Mouse (Mus musculus) cerebellum, postnatal 4 days (tissue): ENCODE results near the gene Atp9a.
A peak's percentile ranks its signal among the peaks of the same experiment; 100 is the strongest.
"Not testable (repeated sequence)": the region's sequence is repeated elsewhere in the genome, so short reads cannot be mapped to it uniquely, and the experiment has no call there.

Experiments
- DNase-seq, 2 experiments: peaks; one replicate each; pipeline ENCODE4 v3.0.0; 2022; ENCODE audit warnings: low spot score in 2 of 2, mixed read lengths in 1 of 2

Gene Atp9a

GRCm38 (mm10) chr2:168742059-168742627, at the start of gene Atp9a:
TSS of gene Atp9a (minus strand) at chr2:168742409.
- peak; percentile 47 to 68 for DNase-seq

DNA sequence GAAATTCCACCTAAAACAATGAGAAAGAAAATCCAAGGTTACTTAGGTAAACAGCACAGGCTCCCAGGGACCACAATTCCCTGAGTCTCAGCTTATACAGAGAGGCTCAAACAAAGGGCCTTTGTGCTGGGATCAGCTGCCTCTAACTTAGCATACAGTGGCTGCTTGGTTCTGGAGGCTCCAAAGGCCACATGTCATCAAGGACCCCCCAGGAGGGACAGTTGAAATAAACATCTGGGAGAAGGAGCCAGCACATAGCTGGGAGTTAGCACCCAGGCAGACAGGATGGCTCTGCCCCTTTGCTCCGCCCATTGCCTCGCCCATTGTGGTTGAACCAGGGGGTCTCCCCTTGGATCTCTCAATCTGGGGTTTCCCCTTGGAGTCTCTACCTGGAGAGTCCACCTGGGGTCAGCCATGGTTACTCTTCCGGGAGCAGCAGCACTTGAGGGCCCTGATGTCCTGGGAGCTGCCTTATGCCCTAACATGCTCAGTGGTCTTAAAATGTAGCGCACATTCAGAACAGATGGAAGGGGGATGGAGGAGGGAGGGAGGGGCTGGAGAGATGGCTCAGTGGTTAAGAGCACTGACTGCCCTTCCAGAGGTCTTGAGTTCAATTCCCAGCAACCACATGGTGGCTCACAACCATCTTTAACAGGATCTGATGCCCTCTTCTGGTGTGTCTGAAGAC, 49.0 kb upstream of the Atp9a start:
- DNase-seq: no peak

- no peak for DNase-seq
These were observed 44.0 kb upstream of the Atp9a start for GRCm38 (mm10) chr2:168786174-168786573.

DNA sequence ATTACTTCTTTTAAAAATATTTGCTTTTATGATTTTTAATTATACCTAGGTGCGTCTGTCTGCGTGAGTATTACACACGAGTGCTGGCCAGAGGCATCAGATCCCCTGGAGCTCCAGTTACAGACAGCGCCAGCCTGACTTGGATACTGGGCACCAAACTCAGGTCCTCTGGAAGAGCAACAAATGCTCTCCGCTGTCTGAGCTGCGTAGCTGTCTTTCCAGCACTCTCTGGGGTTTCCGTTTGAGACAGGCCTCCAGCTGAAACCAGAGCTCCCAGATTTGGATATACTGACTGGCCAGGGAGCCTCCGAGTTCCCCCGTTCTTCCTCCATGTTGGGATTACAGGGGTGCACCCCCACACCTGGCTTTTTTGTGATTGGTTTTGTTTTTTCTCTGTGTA, 38.4 kb upstream of the Atp9a start:
- DNase-seq: no peak

GRCm38 (mm10) chr2:168780024-168780423, 37.8 kb upstream of the Atp9a start:
- DNase-seq: no peak

DNA sequence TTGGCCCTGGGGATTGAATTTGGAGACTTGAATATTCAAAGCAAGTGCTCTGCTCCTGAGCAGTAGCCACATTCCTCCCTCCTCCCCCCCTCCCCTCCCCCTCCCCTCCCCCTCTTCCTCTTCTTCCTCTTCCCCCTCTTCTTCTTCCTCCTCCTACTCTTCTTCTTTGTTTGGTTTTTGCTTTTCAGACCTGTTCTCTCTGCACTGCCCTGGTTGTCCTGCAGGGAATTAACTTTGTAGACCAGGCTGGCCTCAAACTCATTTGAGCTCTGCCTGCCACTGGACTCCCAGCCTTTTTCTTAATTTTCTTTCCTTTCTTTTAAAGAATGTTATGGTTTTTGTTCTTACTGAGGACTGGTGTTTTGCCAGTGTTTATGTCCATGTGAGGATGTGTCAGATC, 35.3 kb upstream of the Atp9a start:
- DNase-seq: no peak

DNA sequence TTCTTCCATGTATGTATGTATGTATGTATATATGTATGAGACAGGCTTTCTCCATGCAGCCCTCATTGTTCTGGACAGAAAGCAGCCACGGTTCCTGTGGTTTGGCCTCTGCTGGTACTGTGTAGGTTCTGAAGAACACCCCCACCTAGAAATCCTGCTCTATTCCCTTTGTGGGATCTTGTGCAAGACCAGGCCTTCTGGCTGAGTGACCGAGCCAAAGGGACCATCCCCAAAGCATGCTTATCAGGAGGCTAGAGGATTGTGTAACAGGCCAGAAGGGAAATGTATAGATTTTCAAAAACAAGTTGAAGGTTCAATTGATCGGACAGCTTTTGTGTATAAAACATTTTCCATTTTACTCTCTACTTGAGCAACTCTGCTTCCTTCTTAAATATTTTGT, 34.0 kb upstream of the Atp9a start:
- no peak for DNase-seq

DNA sequence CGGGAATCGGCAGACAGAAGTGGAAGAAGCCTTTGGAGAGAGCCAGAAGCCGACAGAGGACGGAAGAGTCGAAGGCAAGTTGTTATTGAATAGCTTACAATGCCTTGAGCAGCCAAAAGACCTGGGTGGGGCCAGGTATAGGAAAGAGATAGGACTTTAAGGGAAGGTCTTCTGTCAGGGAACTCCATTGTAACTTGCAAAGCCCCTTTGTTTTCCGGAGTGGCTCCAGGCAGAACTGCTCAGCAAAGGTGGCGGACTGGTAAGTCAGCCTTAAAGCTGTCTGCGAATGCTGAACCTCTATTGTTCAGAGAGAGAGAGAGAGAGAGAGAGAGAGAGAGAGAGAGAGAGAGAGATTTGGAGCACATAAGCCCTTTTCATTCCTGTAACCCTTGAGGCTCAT, 27.1 kb upstream of the Atp9a start:
- no peak for DNase-seq

GRCm38 (mm10) chr2:168767582-168767981, 25.4 kb upstream of the Atp9a start, which contains the start of gene Sall4:
TSS of gene Sall4 (minus strand) at chr2:168767943.
- DNase-seq: no peak

GRCm38 (mm10) chr2:168766538-168767361, 24.5 kb upstream of the Atp9a start:
- DNase-seq: peak in 1 of 2 experiments; percentile 20

- DNase-seq: no peak
These were observed 23.7 kb upstream of the Atp9a start for GRCm38 (mm10) chr2:168765696-168766537.

DNA sequence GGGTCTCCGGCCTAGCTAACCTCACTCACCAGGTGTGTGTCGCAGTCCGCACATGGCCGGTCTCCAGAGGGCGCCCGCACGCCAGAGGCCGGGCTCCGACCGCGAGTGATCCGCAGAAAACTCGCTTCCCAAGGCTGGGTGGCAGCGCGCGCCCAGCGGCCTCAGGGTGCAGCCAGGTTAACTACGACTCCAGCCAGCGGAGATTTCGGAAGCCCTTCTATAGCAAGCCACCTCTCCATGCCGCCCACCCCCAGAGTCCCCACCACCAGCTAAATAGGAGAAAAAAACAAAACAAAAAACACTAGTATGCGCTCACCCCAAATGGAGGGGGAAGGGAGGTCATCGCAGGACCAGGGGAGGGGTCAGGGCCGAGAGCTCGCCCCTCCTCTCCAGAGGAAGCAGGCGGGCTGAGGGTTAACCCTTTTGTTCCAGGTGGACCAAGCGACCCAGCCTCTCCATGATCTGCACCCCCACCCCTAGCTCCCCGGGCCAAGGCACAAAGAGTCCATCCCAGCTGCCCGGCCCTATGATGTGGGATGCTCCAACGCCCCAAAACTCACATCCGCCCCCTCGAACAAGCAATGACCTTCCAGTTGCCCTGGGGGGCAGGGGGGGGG, 23.0 kb upstream of the Atp9a start:
- DNase-seq: peak in 1 of 2 experiments; percentile 62

DNA sequence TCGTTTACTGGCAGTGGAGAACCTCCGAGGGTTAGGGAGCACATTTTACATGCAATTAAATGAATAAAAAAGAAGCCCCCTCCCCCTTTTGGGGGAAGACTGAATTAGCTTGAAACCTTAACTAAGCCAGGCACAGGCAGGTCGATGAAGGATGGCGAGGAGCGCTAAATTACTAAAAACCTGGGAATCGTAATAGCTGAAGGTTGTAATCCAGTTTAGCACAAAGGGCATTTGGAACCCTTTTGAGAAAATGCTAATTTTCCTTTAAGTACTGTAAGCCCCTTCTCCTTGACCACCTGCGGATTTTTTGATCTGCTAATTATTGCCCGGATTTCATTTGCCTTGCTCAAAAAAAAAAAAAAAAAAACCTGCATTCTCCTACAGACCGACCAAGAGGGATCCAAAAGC, 22.3 kb upstream of the Atp9a start:
- DNase-seq: no peak

GRCm38 (mm10) chr2:168763785-168764184, 21.6 kb upstream of the Atp9a start:
- DNase-seq: no peak

- DNase-seq: no peak
These were observed 20.2 kb upstream of the Atp9a start for GRCm38 (mm10) chr2:168762411-168762815.

- no peak for DNase-seq
These were observed 19.7 kb upstream of the Atp9a start for GRCm38 (mm10) chr2:168761954-168762353.

DNA sequence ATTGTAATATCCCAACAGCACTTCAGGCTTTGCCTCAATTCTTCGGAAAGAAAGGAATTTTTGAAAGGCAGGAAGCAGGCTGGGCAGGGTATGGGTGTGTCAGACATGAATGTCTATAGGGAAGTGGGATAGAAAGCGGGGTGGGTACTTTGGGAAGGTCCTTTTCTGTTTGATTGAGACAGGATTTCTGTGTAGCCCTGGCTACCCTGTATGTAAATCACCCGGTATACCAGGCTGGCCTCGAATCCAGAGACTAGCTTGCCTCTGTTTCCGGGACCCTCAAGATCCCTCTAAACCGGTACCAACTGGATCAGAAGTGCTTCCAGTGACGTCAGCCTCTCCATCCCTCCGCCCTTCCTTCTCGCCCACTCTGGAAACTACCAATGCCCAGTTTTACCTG, 18.9 kb upstream of the Atp9a start:
- no peak for DNase-seq

DNA sequence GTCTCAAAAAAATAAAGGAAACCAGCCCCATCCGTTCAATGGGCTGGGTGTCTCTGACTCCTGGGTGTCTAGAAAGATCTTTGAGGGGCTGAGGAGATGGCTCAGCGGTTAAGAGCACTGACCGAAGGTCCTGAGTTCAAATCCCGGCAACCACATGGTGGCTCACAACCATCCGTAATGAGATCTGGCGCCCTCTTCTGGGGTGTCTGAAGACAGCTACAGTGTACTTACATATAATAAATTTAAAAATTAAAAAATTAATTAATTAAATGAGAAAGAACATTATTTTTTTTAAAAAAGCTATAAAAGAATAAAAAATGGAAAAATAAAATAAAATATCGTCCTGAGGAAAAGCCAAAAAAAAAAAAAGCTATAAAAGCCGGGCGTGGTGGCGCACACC, 2.2 kb upstream of the Atp9a start:
- DNase-seq: not testable (repeated sequence)

GRCm38 (mm10) chr2:168742649-168743048, 440 bp upstream of the Atp9a start:
- peak in 1 of 2 experiments; percentile 74 for DNase-seq

GRCm38 (mm10) chr2:168741273-168742058, 743 bp downstream of the Atp9a start:
- peak; percentile 43 to 65 for DNase-seq
